ENCODE assay signal across 9 mouse cellular contexts in the genomic region with DNA sequence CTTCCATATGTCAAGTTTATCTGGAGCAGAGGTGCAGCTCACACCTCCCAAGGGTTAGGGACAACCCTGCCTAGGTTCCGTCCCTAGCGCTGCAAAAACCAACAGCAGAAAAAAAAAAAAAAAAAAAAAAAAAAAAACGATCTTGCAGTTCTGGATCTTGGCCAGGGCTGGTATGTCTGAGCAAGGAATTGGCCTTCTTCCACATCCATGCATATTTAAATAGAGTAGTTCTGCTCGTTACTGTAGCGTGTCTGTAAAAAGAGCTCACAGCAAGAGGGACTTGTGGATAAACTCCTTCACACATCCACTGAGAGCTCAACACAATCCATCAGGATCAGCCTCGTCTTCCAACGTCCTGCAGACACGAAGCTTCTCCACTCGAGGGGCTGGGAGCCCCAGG.
DNase-seq lines count a peak whose midpoint lies in the region; TF ChIP-seq lines count a peak whose summit lies in the region.
"Had no signal": no experiment of that assay in that cellular context is flagged by ENCODE, and none has a peak within 500 bp of the region (broad histone marks: within the 10 kb centered on the region; RNA-seq: fewer than 3 reads in every experiment).

No protein-coding gene starts in this region.

- intact Hi-C loops in left cerebral cortex, postnatal 4 days (cut with DNase I), result no loop called here

- peaks cover 12% of the 10 kb centered on the region; the same call in 1 of the 2 replicates for H3K4me1 ChIP-seq in kidney, adult 2 months (ENCODE audit: control insufficient read depth, insufficient read depth, low read length)
- H3K4me1 ChIP-seq in thymus, adult 2 months (replicated peaks; ENCODE audit: control insufficient read depth, insufficient read depth, low read length), result no peaks in the 10 kb centered on the region

- H3K36me3 ChIP-seq in kidney, adult 2 months (ENCODE audit: control insufficient read depth, insufficient read depth, low read length), result no peaks in the 10 kb centered on the region
- no peaks in the 10 kb centered on the region for H3K36me3 ChIP-seq in thymus, adult 2 months (ENCODE audit: control insufficient read depth, insufficient read depth, low read length)

- no peak overlapping the region for H3K27ac ChIP-seq in kidney, adult 2 months (ENCODE audit: insufficient read depth, low read depth, low read length)
- no peak overlapping the region for H3K27ac ChIP-seq in thymus, adult 2 months (ENCODE audit: control insufficient read depth, insufficient read depth, low read length)

- H3K27me3 ChIP-seq in kidney, adult 2 months (replicated peaks; ENCODE audit: control insufficient read depth, insufficient read depth, low read length), result no peaks in the 10 kb centered on the region
- no peaks in the 10 kb centered on the region for H3K27me3 ChIP-seq in thymus, adult 2 months (ENCODE audit: control insufficient read depth, insufficient read depth, low read length)

- 30% methylated on average over 9 of the region's 9 CpGs for WGBS in kidney, adult 2 months
- 70% methylated on average over 9 of the region's 9 CpGs for WGBS in thymus, adult 2 months

- DNase-seq in adrenal gland, postnatal 10 days, result peak; percentile 28
- no peak for DNase-seq in adrenal gland, postnatal 25 days
- DNase-seq in kidney, adult 2 months, result peak; percentile 58
- no peak for DNase-seq in kidney, adult 11 months
- peak; percentile 24 to 41 for DNase-seq in cerebellum, postnatal 10 days
- peak; percentile 17 for DNase-seq in left cerebral cortex, postnatal 4 days
- no peak for DNase-seq in thymus, adult 2 months
- DNase-seq in adrenal gland, postnatal 4 days (ENCODE audit: low spot score in 2 of 2), result no peak

- H3K4me3 ChIP-seq in kidney, adult 2 months (ENCODE audit: insufficient read depth, low read depth, low read length), result no peak overlapping the region
- H3K4me3 ChIP-seq in thymus, adult 2 months (ENCODE audit: control insufficient read depth, insufficient read depth, low read length), result no peak overlapping the region
- H3K4me3 ChIP-seq: megakaryocyte, embryonic 14.5 days had no signal

- no peak for TF ChIP-seq POLR2A in kidney, adult 2 months (IDR thresholded peaks at IDR 0.05; ENCODE audit: low read depth, low read length)
- TF ChIP-seq POLR2A in thymus, adult 2 months (IDR thresholded peaks at IDR 0.05; ENCODE audit: control insufficient read depth, extremely low read depth, insufficient read depth, low read length, poor library complexity), result no peak

- TF ChIP-seq CTCF in kidney, adult 2 months (conservative IDR thresholded peaks at IDR 0.05; ENCODE audit: insufficient read depth, insufficient read length, low read depth, low read length), result no peak
- TF ChIP-seq CTCF in thymus, adult 2 months (IDR thresholded peaks at IDR 0.05; ENCODE audit: borderline replicate concordance, control insufficient read depth, extremely low read depth, insufficient read depth, low read length, poor library complexity), result no peak

Comparison
In these comparisons a context has a peak if more than half of its experiments do, and no peak if none do; other contexts are left out.
1. DNase-seq: peak in adrenal gland, postnatal 10 days (single experiment), kidney, adult 2 months (single experiment), cerebellum, postnatal 10 days (2 of 2) and left cerebral cortex, postnatal 4 days (single experiment); none in adrenal gland, postnatal 25 days (single experiment), kidney, adult 11 months (single experiment), thymus, adult 2 months (single experiment) and adrenal gland, postnatal 4 days (0 of 2).